Mouse (Mus musculus) myocyte (in vitro differentiated cells): Measurements from ENCODE around the gene Rpl22.

ENCODE experiments used
- CEBPB ChIP-seq: IDR thresholded peaks from 2 replicates; pipeline ENCODE4 v1.6.1; 2011; ENCODE audit warnings: mild to moderate bottlenecking, moderate library complexity; ENCODE audit not compliant: poor library complexity, insufficient read depth, severe bottlenecking
- E2F4 ChIP-seq: IDR thresholded peaks from one replicate; pipeline ENCODE4 v1.6.1; 2011; ENCODE audit warnings: mild to moderate bottlenecking, control low read depth, moderate library complexity; ENCODE audit not compliant: insufficient read depth
- MYOD1 ChIP-seq, 3 experiments: IDR thresholded peaks; one replicate each; pipeline ENCODE4 v1.6.1; 2011; ENCODE audit warnings: control low read depth in 2 of 3, low read depth in 2 of 3, mild to moderate bottlenecking in 2 of 3, moderate library complexity in 1 of 3; ENCODE audit not compliant: insufficient read length in 2 of 3, control insufficient read depth in 1 of 3
- POLR2A ChIP-seq: IDR thresholded peaks from one replicate; pipeline ENCODE4 v1.6.1; 2011; ENCODE audit warnings: low read depth, mild to moderate bottlenecking, control low read depth, moderate library complexity; ENCODE audit not compliant: insufficient read length
- TCF12 ChIP-seq: IDR thresholded peaks from one replicate; pipeline ENCODE4 v1.6.1; 2011; ENCODE audit warnings: mild to moderate bottlenecking, control low read depth; ENCODE audit not compliant: poor library complexity, insufficient read depth, severe bottlenecking
- USF1 ChIP-seq: IDR thresholded peaks from one replicate; pipeline ENCODE4 v1.6.1; 2011; ENCODE audit warnings: low read depth, mild to moderate bottlenecking, control low read depth, moderate library complexity

- TF ChIP-seq POLR2A (no peak), USF1 (no peak), CEBPB (no peak), TCF12 (no peak), E2F4 (no peak), MYOD1 (IDR thresholded peaks at IDR 0.05; ENCODE audit: control insufficient read depth in 1 of 3, insufficient read length in 2 of 3, low read depth in 2 of 3) (no peak)
Observed at GRCm38 (mm10) chr4:152300375-152300774, 25.2 kb upstream of the Rpl22 start.
